Mouse (Mus musculus) central nervous system, embryonic 11.5 days (tissue): Measurements from ENCODE around the gene Chrdl2. TPM values are rescaled to one million over a fixed set of nuclear protein-coding genes. Genes with fewer than 3 reads are reported as not detected.

Experiments
- polyA plus RNA-seq: library from polyadenylated mRNA; depleted of rRNA; stranded (reverse); fragments of >200 nt; gene quantifications from 2 replicates; pipeline ENCODE4 v1.2.3, GENCODE M21; 2012; rRNA removed

The Chrdl2 gene
- 0.16 and 0.87 TPM in 2 replicates for polyA plus RNA-seq

GRCm38 (mm10) chr7:100005790-100006189, at the start of gene Chrdl2:
Chrdl2 (plus strand) TSS chr7:100006172.

GRCm38 (mm10) chr7:99980132-99980591, 25.8 kb upstream of the Chrdl2 start, which contains the start of gene Rnf169:
Rnf169 (minus strand) TSS chr7:99980448.

Other genes with a start within 250 kb of the Chrdl2 start
- not detected in 2 replicates for gene Olfr521, start 242.7 kb upstream of the Chrdl2 start, polyA plus RNA-seq
- gene Neu3, start 177.8 kb upstream of the Chrdl2 start, polyA plus RNA-seq = 2.4 and 2.5 TPM in 2 replicates
- gene Xrra1, start 147.1 kb upstream of the Chrdl2 start, polyA plus RNA-seq = 0.20 and 0.34 TPM in 2 replicates
- 120 and 150 TPM in 2 replicates for gene Spcs2, start 142.7 kb upstream of the Chrdl2 start, polyA plus RNA-seq
- gene Rnf169, start 25.7 kb upstream of the Chrdl2 start, polyA plus RNA-seq = 11.5 and 13.7 TPM in 2 replicates
- gene Pold3, start 115.4 kb downstream of the Chrdl2 start, polyA plus RNA-seq = 75.3 and 121 TPM in 2 replicates
- gene Lipt2, start 153.1 kb downstream of the Chrdl2 start, polyA plus RNA-seq = 8.4 and 13.0 TPM in 2 replicates
- gene Kcne3, start 170.3 kb downstream of the Chrdl2 start, polyA plus RNA-seq = 2.2 and 10.8 TPM in 2 replicates
- 15.7 and 15.9 TPM in 2 replicates for gene Pgm2l1, start 221.2 kb downstream of the Chrdl2 start, polyA plus RNA-seq